Mouse (Mus musculus): ENCODE results near the gene Dusp7.

Dusp7 gene

GRCm38 (mm10) chr9:106368112-106368717 is at the start of gene Dusp7:
Gene Dusp7 (plus strand): TSS chr9:106368632.
- DNase-seq, result peak; percentile 87 to 94

- DNase-seq, result no peak
Observed at GRCm38 (mm10) chr9:106319095-106319494, 49.3 kb upstream of the Dusp7 start.

GRCm38 (mm10) chr9:106322497-106322896 is 45.9 kb upstream of the Dusp7 start:
- no peak for DNase-seq

- peak; percentile 79 to 93 for DNase-seq
Observed at GRCm38 (mm10) chr9:106326241-106326640, 42.2 kb upstream of the Dusp7 start.

GRCm38 (mm10) chr9:106327125-106327809 is 41.2 kb upstream of the Dusp7 start:
- no peak for DNase-seq

GRCm38 (mm10) chr9:106328068-106328610 is 40.3 kb upstream of the Dusp7 start:
- peak; percentile 59 to 82 for DNase-seq

GRCm38 (mm10) chr9:106328772-106329511 is 39.5 kb upstream of the Dusp7 start:
- no peak for DNase-seq

- no peak for DNase-seq
Observed at GRCm38 (mm10) chr9:106332746-106333145, 35.7 kb upstream of the Dusp7 start.

GRCm38 (mm10) chr9:106337620-106338019 is 30.8 kb upstream of the Dusp7 start:
- no peak for DNase-seq

- DNase-seq, result no peak
Observed at GRCm38 (mm10) chr9:106338462-106339172, 29.8 kb upstream of the Dusp7 start.

GRCm38 (mm10) chr9:106339173-106339558 is 29.3 kb upstream of the Dusp7 start:
- no peak for DNase-seq

- DNase-seq, result no peak
Observed at GRCm38 (mm10) chr9:106339730-106340129, 28.7 kb upstream of the Dusp7 start.

- no peak for DNase-seq
Observed at GRCm38 (mm10) chr9:106340501-106341312, 27.7 kb upstream of the Dusp7 start.

- DNase-seq, result no peak
Observed at GRCm38 (mm10) chr9:106341313-106341686, 27.1 kb upstream of the Dusp7 start.

- no peak for DNase-seq
Observed at GRCm38 (mm10) chr9:106342573-106342972, 25.9 kb upstream of the Dusp7 start.

GRCm38 (mm10) chr9:106345167-106345566 is 23.3 kb upstream of the Dusp7 start:
- peak; percentile 74 to 84 for DNase-seq

GRCm38 (mm10) chr9:106345630-106346029 is 22.8 kb upstream of the Dusp7 start:
- no peak for DNase-seq

GRCm38 (mm10) chr9:106348281-106348680 is 20.2 kb upstream of the Dusp7 start:
- DNase-seq, result no peak

- DNase-seq, result peak; percentile 65 to 71
Observed at GRCm38 (mm10) chr9:106349075-106349474, 19.4 kb upstream of the Dusp7 start.

GRCm38 (mm10) chr9:106351178-106351577 is 17.3 kb upstream of the Dusp7 start:
- DNase-seq, result no peak

GRCm38 (mm10) chr9:106353779-106354178 is 14.7 kb upstream of the Dusp7 start:
- DNase-seq, result no peak

GRCm38 (mm10) chr9:106354810-106355209 is 13.6 kb upstream of the Dusp7 start:
- DNase-seq, result no peak

Measured in lung, postnatal 4 days (tissue).